Mouse (Mus musculus): ENCODE results near the gene Gm10718.
"Not testable (repeated sequence)": the region's sequence is repeated elsewhere in the genome, so short reads cannot be mapped to it uniquely, and the experiment has no call there.

Gene Gm10718

GRCm38 (mm10) chr9:3025653-3026052, 2.3 kb downstream of the Gm10718 start:
- peak; percentile 13 to 54 for DNase-seq

GRCm38 (mm10) chr9:3026136-3026535, 2.8 kb downstream of the Gm10718 start:
- DNase-seq, result not testable (repeated sequence)

- not testable (repeated sequence) for DNase-seq
Measured at GRCm38 (mm10) chr9:3026741-3027140, 3.4 kb downstream of the Gm10718 start.

- not testable (repeated sequence) for DNase-seq
Measured at GRCm38 (mm10) chr9:3027200-3027599, 3.9 kb downstream of the Gm10718 start.

GRCm38 (mm10) chr9:3029276-3030000, 6.1 kb downstream of the Gm10718 start:
- DNase-seq, result peak; percentile 1 to 7

- not testable (repeated sequence) for DNase-seq
Measured at GRCm38 (mm10) chr9:3030677-3031318, 7.5 kb downstream of the Gm10718 start.

- DNase-seq, result not testable (repeated sequence)
Measured at GRCm38 (mm10) chr9:3034299-3034698, 11.0 kb downstream of the Gm10718 start, which contains the start of gene Gm17535. TSS of gene Gm17535 (plus strand) at chr9:3034599.

- DNase-seq, result not testable (repeated sequence)
Measured at GRCm38 (mm10) chr9:3036577-3036976, 13.2 kb downstream of the Gm10718 start, which contains the start of gene Gm10715. TSS of gene Gm10715 (plus strand) at chr9:3036877.

- not testable (repeated sequence) for DNase-seq
Measured at GRCm38 (mm10) chr9:3038161-3038560, 14.8 kb downstream of the Gm10718 start.
